Mouse (Mus musculus): ENCODE results near the gene Fam170b. TPM values are rescaled to one million over a fixed set of nuclear protein-coding genes. Genes with fewer than 3 reads are reported as not detected.
A peak's percentile ranks its signal among the peaks of the same experiment; 100 is the strongest.

Fam170b gene
- polyA plus RNA-seq, 1 experiment from 2014 or later: 0.08 TPM

DNA sequence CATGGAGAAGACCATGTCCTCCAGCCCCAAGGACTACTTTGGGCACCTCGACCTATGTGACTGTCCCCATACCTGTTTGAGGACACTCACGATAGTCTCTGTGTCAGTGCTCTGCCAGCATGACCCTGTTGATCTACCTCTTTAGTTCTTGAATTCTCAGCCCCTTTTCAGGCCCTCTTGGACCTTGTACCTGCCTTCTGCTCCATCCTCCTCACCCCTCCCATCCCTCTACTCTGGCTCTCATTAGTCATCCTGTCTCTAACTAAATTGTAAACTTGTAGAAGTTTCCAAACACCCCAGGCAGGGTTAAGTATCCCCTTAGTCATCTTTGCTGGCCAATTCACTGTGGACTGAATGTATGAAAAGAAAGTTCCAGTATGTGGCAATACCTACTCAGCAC lies 36.0 kb upstream of the Fam170b start:
- no peaks in the 10 kb centered on the region; the same call in 1 of the 2 replicates for H3K4me1 ChIP-seq (ENCODE audit: insufficient read depth, low read depth, low read length)
- DNase-seq (ENCODE audit: low spot score) (no peak), ATAC-seq (no peak)
- H3K36me3 ChIP-seq (ENCODE audit: insufficient read depth, low read length): no peaks in the 10 kb centered on the region
- H3K27me3 ChIP-seq (replicated peaks; ENCODE audit: insufficient read depth, low read length): no peaks in the 10 kb centered on the region
- no peak overlapping the region for H3K27ac ChIP-seq (ENCODE audit: low read length)
- TF ChIP-seq CTCF (IDR thresholded peaks at IDR 0.05): no peak
- no peak for TF ChIP-seq EP300 (IDR thresholded peaks at IDR 0.05)
- no peak overlapping the region for H3K4me3 ChIP-seq (ENCODE audit: low read depth, low read length)
- 68% methylated on average over 2 of the region's 2 CpGs for WGBS
- H3K9ac ChIP-seq (replicated peaks; ENCODE audit: low read depth): no peak overlapping the region
- H3K9me3 ChIP-seq (ENCODE audit: low read length): no peaks in the 10 kb centered on the region
- no peak overlapping the region for H3K4me2 ChIP-seq (replicated peaks; ENCODE audit: low read depth, low read length)

DNA sequence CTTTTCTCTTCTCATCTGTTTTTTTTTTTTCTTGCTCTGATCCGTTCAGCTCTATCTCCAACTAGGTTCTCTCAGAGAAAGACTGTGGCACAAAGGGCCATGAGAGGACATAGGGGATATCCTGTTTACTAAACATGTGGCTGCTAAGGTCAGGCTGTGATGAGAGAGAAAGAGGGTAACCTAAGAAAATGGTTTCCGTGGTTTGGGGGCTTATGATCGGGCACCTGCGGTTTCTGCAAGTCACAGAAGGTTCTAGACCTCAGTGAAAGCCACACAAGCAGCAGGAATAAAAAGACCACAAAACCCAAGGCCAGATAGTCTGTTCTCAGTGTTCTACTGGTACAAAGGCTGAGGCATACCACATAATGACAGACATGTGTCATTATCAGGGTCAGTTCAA lies 35.4 kb upstream of the Fam170b start:
- ATAC-seq: no peak
- Histone ChIP-seq H3K27ac (ENCODE audit: low read length) (no peak overlapping the region), H3K9me3 (ENCODE audit: low read length) (no peaks in the 10 kb centered on the region), H3K9ac (replicated peaks; ENCODE audit: low read depth) (no peak overlapping the region), H3K27me3 (replicated peaks; ENCODE audit: insufficient read depth, low read length) (no peaks in the 10 kb centered on the region), H3K36me3 (ENCODE audit: insufficient read depth, low read length) (no peaks in the 10 kb centered on the region), H3K4me2 (replicated peaks; ENCODE audit: low read depth, low read length) (no peak overlapping the region), H3K4me1 (ENCODE audit: insufficient read depth, low read depth, low read length) (no peaks in the 10 kb centered on the region; the same call in 1 of the 2 replicates), H3K4me3 (ENCODE audit: low read depth, low read length) (no peak overlapping the region)
- DNase-seq (ENCODE audit: low spot score): no peak
- no peak for TF ChIP-seq CTCF (IDR thresholded peaks at IDR 0.05)
- no peak for TF ChIP-seq EP300 (IDR thresholded peaks at IDR 0.05)
- WGBS: 57% methylated on average over 4 of the region's 4 CpGs

DNA sequence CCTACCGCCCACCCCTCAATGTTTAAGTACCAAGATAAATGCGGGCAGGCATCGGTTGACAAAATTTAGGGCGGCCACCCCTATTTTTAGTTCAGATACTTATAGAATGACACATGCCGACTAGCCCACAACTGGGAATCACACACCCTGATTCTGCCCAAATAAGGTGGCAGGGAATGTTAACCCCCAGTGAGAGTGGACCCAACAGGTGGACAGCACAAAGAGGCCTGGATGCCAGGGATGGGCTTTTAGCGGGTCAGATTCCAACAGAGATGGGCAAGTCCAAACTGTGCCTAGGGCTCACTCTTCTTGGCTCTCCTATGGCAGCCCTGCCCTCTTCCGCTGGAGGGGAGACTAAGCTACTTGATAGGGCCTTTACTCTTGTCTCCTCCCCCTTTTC lies 33.7 kb upstream of the Fam170b start:
- 82% methylated on average over 7 of the region's 7 CpGs for WGBS
- H3K27ac ChIP-seq (ENCODE audit: low read length): no peak overlapping the region
- no peaks in the 10 kb centered on the region for H3K9me3 ChIP-seq (ENCODE audit: low read length)
- H3K4me3 ChIP-seq (ENCODE audit: low read depth, low read length): no peak overlapping the region
- TF ChIP-seq EP300 (IDR thresholded peaks at IDR 0.05) (no peak), CTCF (IDR thresholded peaks at IDR 0.05) (no peak)
- H3K36me3 ChIP-seq (ENCODE audit: insufficient read depth, low read length): no peaks in the 10 kb centered on the region
- no peak overlapping the region for H3K4me2 ChIP-seq (replicated peaks; ENCODE audit: low read depth, low read length)
- H3K4me1 ChIP-seq (ENCODE audit: insufficient read depth, low read depth, low read length): no peaks in the 10 kb centered on the region; the same call in 1 of the 2 replicates
- ATAC-seq (peak; percentile 43; the same call in 1 of the 2 replicates), DNase-seq (ENCODE audit: low spot score) (no peak)
- no peaks in the 10 kb centered on the region for H3K27me3 ChIP-seq (replicated peaks; ENCODE audit: insufficient read depth, low read length)
- no peak overlapping the region for H3K9ac ChIP-seq (replicated peaks; ENCODE audit: low read depth)

DNA sequence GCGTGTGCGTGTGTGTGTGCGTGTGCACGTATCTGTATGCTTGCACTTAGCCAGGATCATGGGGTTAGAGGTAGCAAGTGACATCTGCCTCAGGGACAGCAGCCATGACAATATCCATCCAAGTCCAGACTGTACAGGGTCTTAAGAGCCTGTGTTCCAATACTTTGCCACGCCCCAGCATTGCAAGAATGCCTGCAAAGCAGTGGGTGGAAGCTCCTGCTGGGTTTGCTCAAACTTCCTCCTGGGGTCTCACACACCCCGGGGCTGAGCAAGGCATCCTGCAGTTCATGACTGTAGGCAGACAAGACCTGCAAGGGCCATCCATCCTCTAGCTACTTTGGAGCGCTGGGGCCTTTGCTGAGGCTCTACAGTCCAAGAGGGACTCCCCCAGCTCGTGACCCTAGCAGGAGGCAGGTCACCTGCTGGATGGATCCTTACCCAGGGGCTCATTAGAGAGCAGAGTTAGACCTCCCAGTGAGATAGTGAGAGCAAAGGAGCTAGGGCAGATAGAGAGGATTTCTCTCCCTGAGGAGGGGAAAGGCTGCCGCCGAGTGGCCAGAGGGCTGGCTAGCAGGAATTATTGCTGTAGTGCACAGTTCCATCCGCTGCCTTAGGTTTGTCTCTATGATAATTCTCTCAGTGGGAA lies 32.6 kb upstream of the Fam170b start:
- no peaks in the 10 kb centered on the region for H3K9me3 ChIP-seq (ENCODE audit: low read length)
- H3K4me2 ChIP-seq (replicated peaks; ENCODE audit: low read depth, low read length): no peak overlapping the region
- H3K9ac ChIP-seq (replicated peaks; ENCODE audit: low read depth): no peak overlapping the region
- no peaks in the 10 kb centered on the region for H3K27me3 ChIP-seq (replicated peaks; ENCODE audit: insufficient read depth, low read length)
- ATAC-seq (no peak), DNase-seq (ENCODE audit: low spot score) (peak; percentile 34)
- H3K27ac ChIP-seq (ENCODE audit: low read length): no peak overlapping the region
- TF ChIP-seq CTCF (IDR thresholded peaks at IDR 0.05) (peak; percentile 59), EP300 (IDR thresholded peaks at IDR 0.05) (no peak)
- H3K36me3 ChIP-seq (ENCODE audit: insufficient read depth, low read length): no peaks in the 10 kb centered on the region
- H3K4me1 ChIP-seq (ENCODE audit: insufficient read depth, low read depth, low read length): no peaks in the 10 kb centered on the region; the same call in 1 of the 2 replicates
- 60% methylated on average over 11 of the region's 11 CpGs for WGBS
- no peak overlapping the region for H3K4me3 ChIP-seq (ENCODE audit: low read depth, low read length)

DNA sequence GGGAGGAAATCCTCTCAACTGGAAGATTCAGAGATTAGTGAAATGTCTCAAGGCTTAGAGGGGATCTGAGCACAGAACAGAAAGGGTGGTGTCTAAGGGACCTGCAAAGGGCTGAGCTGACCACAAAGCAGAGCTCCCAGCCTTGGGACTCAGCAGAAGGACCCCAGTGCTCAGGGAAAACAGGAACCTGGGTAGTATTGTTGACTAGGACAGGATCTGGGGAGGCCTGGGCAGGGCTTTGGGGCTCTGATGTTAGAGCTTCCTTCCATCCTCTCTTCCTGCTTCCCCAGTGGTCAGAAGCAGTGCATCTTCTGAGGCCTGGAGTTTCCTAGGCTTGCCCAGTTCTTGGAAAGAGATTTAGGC lies 32.1 kb upstream of the Fam170b start:
- no peak for TF ChIP-seq CTCF (IDR thresholded peaks at IDR 0.05)
- TF ChIP-seq EP300 (IDR thresholded peaks at IDR 0.05): no peak
- no peaks in the 10 kb centered on the region for H3K27me3 ChIP-seq (replicated peaks; ENCODE audit: insufficient read depth, low read length)
- no peaks in the 10 kb centered on the region for H3K9me3 ChIP-seq (ENCODE audit: low read length)
- DNase-seq (ENCODE audit: low spot score) (no peak), ATAC-seq (no peak)
- H3K4me3 ChIP-seq (ENCODE audit: low read depth, low read length): no peak overlapping the region
- no peak overlapping the region for H3K27ac ChIP-seq (ENCODE audit: low read length)
- H3K36me3 ChIP-seq (ENCODE audit: insufficient read depth, low read length): no peaks in the 10 kb centered on the region
- no peak overlapping the region for H3K4me2 ChIP-seq (replicated peaks; ENCODE audit: low read depth, low read length)
- no peaks in the 10 kb centered on the region; the same call in 1 of the 2 replicates for H3K4me1 ChIP-seq (ENCODE audit: insufficient read depth, low read depth, low read length)
- H3K9ac ChIP-seq (replicated peaks; ENCODE audit: low read depth): no peak overlapping the region

DNA sequence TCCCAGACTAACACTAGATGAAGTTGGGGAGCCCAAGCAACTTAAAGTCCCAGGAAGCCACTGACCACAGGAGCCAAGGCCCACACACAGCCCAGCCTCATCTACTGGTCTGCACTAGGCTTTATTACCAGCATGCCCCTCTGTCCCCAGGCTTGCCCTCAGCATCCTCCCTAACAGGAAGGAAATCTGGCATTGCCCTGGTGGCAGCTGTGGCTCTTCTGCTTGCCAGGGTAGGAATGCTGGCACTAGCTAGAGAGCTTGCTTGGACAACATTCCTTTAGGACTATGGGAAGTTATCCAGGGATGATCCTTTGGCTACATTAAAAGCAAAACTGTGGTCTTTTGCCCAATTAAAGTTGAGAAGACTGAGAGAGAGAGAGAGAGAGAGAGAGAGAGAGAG lies 23.7 kb upstream of the Fam170b start:
- Histone ChIP-seq H3K4me3 (ENCODE audit: low read depth, low read length) (no peak overlapping the region), H3K27me3 (replicated peaks; ENCODE audit: insufficient read depth, low read length) (no peaks in the 10 kb centered on the region), H3K27ac (ENCODE audit: low read length) (no peak overlapping the region), H3K9me3 (ENCODE audit: low read length) (no peaks in the 10 kb centered on the region), H3K4me1 (ENCODE audit: insufficient read depth, low read depth, low read length) (no peaks in the 10 kb centered on the region), H3K9ac (replicated peaks; ENCODE audit: low read depth) (no peak overlapping the region), H3K36me3 (ENCODE audit: insufficient read depth, low read length) (no peaks in the 10 kb centered on the region), H3K4me2 (replicated peaks; ENCODE audit: low read depth, low read length) (no peak overlapping the region)
- DNase-seq (ENCODE audit: low spot score) (no peak), ATAC-seq (no peak)
- no peak for TF ChIP-seq CTCF (IDR thresholded peaks at IDR 0.05)
- no peak for TF ChIP-seq EP300 (IDR thresholded peaks at IDR 0.05)

DNA sequence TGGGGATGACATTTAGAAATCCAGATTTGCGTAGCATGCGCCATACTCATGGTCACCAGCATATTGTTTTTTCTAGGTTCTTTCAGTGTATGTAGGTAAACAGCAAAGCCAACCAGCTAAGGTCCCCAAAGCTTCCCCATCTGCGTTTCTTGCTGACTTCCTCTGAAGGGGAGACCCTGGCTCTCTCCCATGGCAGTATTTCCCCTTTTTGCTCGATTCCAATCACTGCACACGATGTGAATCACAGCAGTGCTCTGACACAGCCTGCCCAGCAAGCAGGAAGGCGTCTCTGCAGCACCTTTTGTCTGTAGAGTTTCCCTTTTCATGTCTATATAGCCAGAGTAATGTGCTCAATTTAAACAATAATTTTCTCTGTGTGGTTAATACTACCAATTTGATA lies 21.3 kb upstream of the Fam170b start:
- WGBS: 71% methylated on average over 6 of the region's 6 CpGs
- DNase-seq (ENCODE audit: low spot score): no peak
- no peaks in the 10 kb centered on the region for H3K36me3 ChIP-seq (ENCODE audit: insufficient read depth, low read length)
- ATAC-seq: no peak
- TF ChIP-seq CTCF (IDR thresholded peaks at IDR 0.05) (no peak), EP300 (IDR thresholded peaks at IDR 0.05) (no peak)
- H3K27me3 ChIP-seq (replicated peaks; ENCODE audit: insufficient read depth, low read length): no peaks in the 10 kb centered on the region
- no peak overlapping the region for H3K9ac ChIP-seq (replicated peaks; ENCODE audit: low read depth)
- H3K4me3 ChIP-seq (ENCODE audit: low read depth, low read length): no peak overlapping the region
- no peaks in the 10 kb centered on the region for H3K9me3 ChIP-seq (ENCODE audit: low read length)
- H3K4me1 ChIP-seq (ENCODE audit: insufficient read depth, low read depth, low read length): no peaks in the 10 kb centered on the region
- H3K4me2 ChIP-seq (replicated peaks; ENCODE audit: low read depth, low read length): no peak overlapping the region
- no peak overlapping the region for H3K27ac ChIP-seq (ENCODE audit: low read length)
